Mouse (Mus musculus) spleen, adult 2 months (tissue): ENCODE data around the gene Mogat1. TPM values are rescaled to one million over a fixed set of nuclear protein-coding genes. Genes with fewer than 3 reads are reported as not detected.

Experiments
- DNase-seq, 2 experiments: peaks; one replicate each; pipeline versions ENCODE4 v3.0.0 to v3.0.0-alpha.2; 2012 to 2021; ENCODE audit warnings: low spot score in 2 of 2, low read depth in 1 of 2
- H3K27ac ChIP-seq: fragments of 200-500 bp; 2 replicates; pipeline ENCODE4 v1.5.1; 2012; ENCODE audit warnings: low read length, inconsistent platforms; ENCODE audit not compliant: insufficient read depth
- H3K27me3 ChIP-seq: fragments of 200-500 bp; 2 replicates; pipeline ENCODE4 v1.6.1; 2012; ENCODE audit warnings: mild to moderate bottlenecking, moderate library complexity, low read length, inconsistent platforms; ENCODE audit not compliant: control insufficient read depth, insufficient read depth
- H3K36me3 ChIP-seq: fragments of 200-500 bp; 2 replicates; pipeline ENCODE4 v1.6.1; 2012; ENCODE audit warnings: mild to moderate bottlenecking, low read length, inconsistent platforms; ENCODE audit not compliant: control insufficient read depth, insufficient read depth
- H3K4me1 ChIP-seq: fragments of 200-500 bp; 2 replicates; pipeline ENCODE4 v1.6.1; 2011; ENCODE audit warnings: inconsistent platforms; ENCODE audit not compliant: control insufficient read depth, insufficient read depth, insufficient read length
- H3K4me3 ChIP-seq: fragments of 200-500 bp; 2 replicates; pipeline ENCODE4 v1.5.1; 2011; ENCODE audit warnings: mild to moderate bottlenecking, inconsistent platforms; ENCODE audit not compliant: insufficient read depth, insufficient read length; ENCODE audit errors: extremely low read depth
- CTCF ChIP-seq: fragments of 200-500 bp; IDR thresholded peaks from 2 replicates; pipeline ENCODE4 v1.5.1; 2011; ENCODE audit warnings: mild to moderate bottlenecking, inconsistent platforms; ENCODE audit not compliant: insufficient read depth, insufficient read length, insufficient replicate concordance; ENCODE audit errors: extremely low read depth
- POLR2A ChIP-seq: fragments of 200-500 bp; IDR thresholded peaks from 2 replicates; pipeline ENCODE4 v1.6.1; 2011; ENCODE audit warnings: low read depth, low read length, inconsistent platforms
- WGBS: fragments of 180-500 bp; shearing (Covaris S2); methylation state at CpG from one replicate; pipeline ENCODE4 v1.1.7; 2018; 5-methylcytosine and 5-hydroxymethylcytosine counted together
- polyA plus RNA-seq: library from polyadenylated mRNA; depleted of rRNA; stranded (reverse); fragments of >200 nt; gene quantifications from 2 replicates; pipeline ENCODE4 v1.2.3, GENCODE M21; 2012

Mogat1 gene
- polyA plus RNA-seq, 1 experiment, result 0.88 TPM

DNA sequence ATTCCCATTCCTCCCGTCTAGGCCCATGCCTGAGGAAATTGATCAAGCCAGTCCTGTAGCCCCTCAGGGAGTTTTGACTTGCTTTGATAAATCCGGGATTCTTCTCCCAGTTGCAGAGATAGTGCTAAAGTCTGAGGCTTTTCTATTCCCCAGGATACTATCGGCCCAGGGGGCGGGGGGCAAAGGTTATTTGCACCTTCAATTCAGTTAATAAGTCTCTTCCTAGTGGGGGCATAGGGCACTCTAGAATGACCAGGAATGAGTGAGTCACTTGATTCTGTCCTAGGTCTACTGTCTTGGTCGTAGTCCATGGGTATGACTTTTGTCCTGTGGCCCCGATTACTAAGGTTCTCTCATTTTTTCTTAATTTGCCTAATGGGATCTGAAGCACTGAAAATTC, 8.3 kb upstream of the Mogat1 start:
- WGBS, result 95% methylated on average over 6 of the region's 6 CpGs
- no peaks in the 10 kb centered on the region for H3K27me3 ChIP-seq
- DNase-seq, result no peak
- no peak overlapping the region for H3K27ac ChIP-seq
- no peaks in the 10 kb centered on the region for H3K4me1 ChIP-seq
- no peaks in the 10 kb centered on the region for H3K36me3 ChIP-seq
- H3K4me3 ChIP-seq, result no peak overlapping the region
- TF ChIP-seq POLR2A (no peak), CTCF (no peak)

DNA sequence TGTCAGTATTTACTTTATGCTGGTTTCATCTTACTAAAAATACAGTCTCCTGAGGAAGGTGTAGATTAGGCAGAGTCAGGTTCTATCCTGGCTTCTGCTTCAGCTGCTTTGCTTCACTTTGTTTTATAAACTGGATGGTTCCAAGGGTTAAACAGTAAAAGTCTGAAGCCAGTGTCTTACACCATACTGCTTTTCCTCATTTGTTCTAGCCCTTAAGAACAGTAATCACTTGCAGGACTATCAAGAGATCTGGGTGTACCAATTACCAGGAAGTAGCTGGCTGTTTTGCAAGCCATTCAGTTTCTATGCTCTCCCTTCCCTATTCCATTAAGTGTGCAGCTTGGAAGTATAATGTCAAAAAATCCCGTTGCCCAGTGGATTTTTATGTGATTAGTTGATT, 3.7 kb upstream of the Mogat1 start:
- H3K4me3 ChIP-seq, result no peak overlapping the region
- H3K27me3 ChIP-seq, result peaks cover 2% of the 10 kb centered on the region
- DNase-seq, result no peak
- TF ChIP-seq POLR2A, result no peak
- TF ChIP-seq CTCF, result no peak
- 48% methylated on average over 1 of the region's 1 CpGs for WGBS
- no peaks in the 10 kb centered on the region for H3K36me3 ChIP-seq
- H3K27ac ChIP-seq, result no peak overlapping the region
- no peaks in the 10 kb centered on the region for H3K4me1 ChIP-seq

DNA sequence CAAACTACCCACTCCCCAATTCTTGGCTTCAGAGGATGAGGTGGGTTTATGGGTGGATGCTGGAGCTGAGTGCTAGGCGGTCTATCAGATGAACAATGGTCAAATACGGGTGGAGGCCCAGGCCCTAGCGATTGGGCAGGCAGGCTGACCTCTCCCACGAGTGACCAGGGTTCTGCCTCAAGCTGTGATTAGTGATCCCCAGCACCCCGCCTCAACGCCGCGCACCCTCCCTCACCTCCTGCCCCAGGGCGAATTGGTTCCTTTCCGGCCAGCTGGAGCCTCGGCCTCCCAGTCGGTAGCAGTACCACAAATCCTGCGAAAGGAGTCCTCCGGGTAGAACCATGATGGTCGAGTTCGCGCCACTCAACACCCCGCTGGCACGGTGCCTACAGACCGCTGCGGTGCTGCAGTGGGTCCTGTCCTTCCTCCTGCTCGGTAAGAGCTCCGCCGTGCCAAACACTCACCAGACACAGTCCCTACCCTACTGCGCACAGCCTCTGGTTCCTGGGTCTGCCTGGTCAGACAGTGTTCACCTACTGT, 900 bp downstream of the Mogat1 start, which contains the start of gene BC035947:
Gene BC035947, minus strand, starts transcription at position 538 of the 540 bp plus-strand sequence.
- TF ChIP-seq CTCF (no peak), POLR2A (no peak)
- DNase-seq, result no peak
- Histone ChIP-seq H3K4me3 (no peak within 1 kb of the TSS), H3K27ac (no peak within 1 kb of the TSS), H3K27me3 (peaks cover 2% of the 10 kb centered on the region), H3K4me1 (no peaks in the 10 kb centered on the region), H3K36me3 (no peaks in the 10 kb centered on the region)
- WGBS, result 8% methylated on average over 25 of the region's 25 CpGs

- TF ChIP-seq CTCF (no peak), POLR2A (no peak)
- no peaks in the 10 kb centered on the region for H3K4me1 ChIP-seq
- H3K4me3 ChIP-seq, result no peak overlapping the region
- no peak overlapping the region for H3K27ac ChIP-seq
- H3K27me3 ChIP-seq, result peaks cover 2% of the 10 kb centered on the region
- WGBS, result 84% methylated on average over 8 of the region's 8 CpGs
- no peak for DNase-seq
- H3K36me3 ChIP-seq, result no peaks in the 10 kb centered on the region
These were observed 2.0 kb downstream of the Mogat1 start for GRCm38 (mm10) chr1:78512756-78513155.

- Histone ChIP-seq H3K4me3 (no peak overlapping the region), H3K27ac (no peak overlapping the region), H3K36me3 (no peaks in the 10 kb centered on the region), H3K4me1 (no peaks in the 10 kb centered on the region), H3K27me3 (no peaks in the 10 kb centered on the region)
- no peak for TF ChIP-seq CTCF
- TF ChIP-seq POLR2A, result no peak
- DNase-seq, result no peak
- WGBS, result 90% methylated on average over 7 of the region's 7 CpGs
These were observed 8.1 kb downstream of the Mogat1 start for GRCm38 (mm10) chr1:78518907-78519306.

GRCm38 (mm10) chr1:78525189-78525886, 14.5 kb downstream of the Mogat1 start:
- TF ChIP-seq CTCF (peak; percentile 75; the same call in 1 of the 2 replicates), POLR2A (no peak)
- no peaks in the 10 kb centered on the region for H3K4me1 ChIP-seq
- H3K27ac ChIP-seq, result no peak overlapping the region
- no peak overlapping the region for H3K4me3 ChIP-seq
- peak; percentile 26 to 31 for DNase-seq
- no peaks in the 10 kb centered on the region for H3K36me3 ChIP-seq
- WGBS, result 55% methylated on average over 23 of the region's 23 CpGs
- H3K27me3 ChIP-seq, result no peaks in the 10 kb centered on the region

DNA sequence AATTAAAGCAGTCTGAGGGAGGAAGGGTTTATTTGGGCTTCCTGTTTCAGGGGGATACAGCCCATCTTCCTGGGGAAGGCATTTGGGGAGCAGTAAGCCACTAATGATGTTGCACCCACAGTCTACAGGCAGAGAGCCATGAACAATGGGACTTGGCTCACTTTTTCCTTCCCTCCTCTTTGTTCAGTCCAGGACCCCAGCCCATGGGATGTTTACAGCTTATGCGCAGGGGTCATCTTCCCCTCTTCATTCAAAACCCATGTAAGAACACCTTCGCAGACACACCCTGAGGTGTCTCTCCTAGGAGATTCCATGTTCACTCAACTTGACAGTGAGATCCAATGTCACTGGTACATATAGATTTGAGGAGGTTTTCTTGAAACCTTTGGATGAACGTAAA, 17.6 kb downstream of the Mogat1 start:
- Histone ChIP-seq H3K4me3 (no peak overlapping the region), H3K4me1 (no peaks in the 10 kb centered on the region), H3K27me3 (no peaks in the 10 kb centered on the region), H3K36me3 (no peaks in the 10 kb centered on the region), H3K27ac (no peak overlapping the region)
- DNase-seq, result no peak
- no peak for TF ChIP-seq POLR2A
- no peak for TF ChIP-seq CTCF
- WGBS, result 97% methylated on average over 3 of the region's 3 CpGs
